Mouse (Mus musculus) liver, embryonic 14.5 days (tissue): ENCODE measurements around the gene Spocd1. TPM values are rescaled to one million over a fixed set of nuclear protein-coding genes. Genes with fewer than 3 reads are reported as not detected.

Experiments
- ATAC-seq: fragments of 200-750 bp; cut with Nextera tagmentation; 2 replicates; pipeline ENCODE4 v1.8.0; 2017; ENCODE audit warnings: moderate number of reproducible peaks, mild to moderate bottlenecking, moderate library complexity; ENCODE audit not compliant: insufficient read depth
- DNase-seq, 3 experiments: peaks; one replicate each; pipeline ENCODE4 v3.0.0-alpha.2; 2012 to 2013; ENCODE audit warnings: low read depth in 3 of 3, low spot score in 3 of 3
- H3K27ac ChIP-seq: fragments of 300-500 bp; sonication (generic); 2 replicates; pipeline ENCODE4 v1.5.1; 2014; ENCODE audit warnings: moderate library complexity, mild to moderate bottlenecking, control low read depth, inconsistent platforms
- H3K27me3 ChIP-seq: fragments of 300-500 bp; sonication (generic); 2 replicates; pipeline ENCODE4 v1.6.1; 2014; ENCODE audit warnings: mild to moderate bottlenecking, low read length, moderate library complexity; ENCODE audit not compliant: control insufficient read depth, insufficient read depth
- H3K36me3 ChIP-seq: fragments of 300-500 bp; sonication (generic); replicated peaks from 2 replicates; pipeline ENCODE4 v1.6.1; 2014; ENCODE audit warnings: low read depth; ENCODE audit not compliant: control insufficient read depth, insufficient read depth
- H3K4me1 ChIP-seq, 2 experiments: fragments of 200-500 bp in 1 of 2; fragments of 300-500 bp in 1 of 2; sonication (generic) in 1 of 2; replicated peaks; 2 replicates each; pipeline ENCODE4 v1.6.1; 2012 to 2014; ENCODE audit warnings: antibody characterized with exemption in 1 of 2, inconsistent platforms in 1 of 2, low read length in 1 of 2; ENCODE audit not compliant: control insufficient read depth in 2 of 2, insufficient read depth in 2 of 2
- H3K4me2 ChIP-seq: fragments of 300-500 bp; sonication (generic); 2 replicates; pipeline ENCODE4 v1.6.1; 2014; ENCODE audit warnings: low read depth, mild to moderate bottlenecking, control low read depth, moderate library complexity
- H3K4me3 ChIP-seq, 2 experiments: fragments of 200-500 bp in 1 of 2; fragments of 300-500 bp in 1 of 2; sonication (generic) in 1 of 2; 2 replicates each; pipeline ENCODE4 v1.5.1; 2012 to 2014; ENCODE audit warnings: low read depth in 2 of 2, low read length in 2 of 2, mild to moderate bottlenecking in 2 of 2, control low read depth in 1 of 2, inconsistent platforms in 1 of 2, moderate library complexity in 1 of 2; ENCODE audit not compliant: insufficient read depth in 1 of 2
- H3K9ac ChIP-seq: fragments of 300-500 bp; sonication (generic); replicated peaks from 2 replicates; pipeline ENCODE4 v1.6.1; 2014; ENCODE audit warnings: mild to moderate bottlenecking, control low read depth, moderate library complexity
- H3K9me3 ChIP-seq: fragments of 300-500 bp; sonication (generic); 2 replicates; pipeline ENCODE4 v1.6.1; 2016; ENCODE audit warnings: low read length, mixed read lengths; ENCODE audit not compliant: control insufficient read depth
- CTCF ChIP-seq: IDR thresholded peaks from 2 replicates; pipeline ENCODE4 v1.5.1; 2016; ENCODE audit warnings: antibody characterized with exemption, low read depth, control low read depth
- EP300 ChIP-seq: IDR thresholded peaks from 2 replicates; pipeline ENCODE4 v1.6.1; 2016; ENCODE audit warnings: antibody characterized with exemption, low read depth
- WGBS: fragments of 180-500 bp; shearing (Covaris S2); extraction: QIAGEN DNeasy Blood & Tissue Kit; methylation state at CpG from one replicate; pipeline ENCODE4 v1.1.7; 2014; ENCODE audit not compliant: insufficient replicate concordance; 5-methylcytosine and 5-hydroxymethylcytosine counted together
- polyA plus RNA-seq, 2 experiments: library from polyadenylated mRNA; depleted of rRNA in 1 of 2; stranded (reverse) in 1 of 2; unstranded in 1 of 2; fragments of >200 nt; fragmentation: Nextera tagmentation in 1 of 2; extraction: Ambion mirVana in 1 of 2; gene quantifications; 2 replicates each; pipeline versions ENCODE4 v1.2.1 to v1.2.3; 2012 to 2014

The Spocd1 gene
- polyA plus RNA-seq, 2 experiments = 0.03 to 0.11 TPM

DNA sequence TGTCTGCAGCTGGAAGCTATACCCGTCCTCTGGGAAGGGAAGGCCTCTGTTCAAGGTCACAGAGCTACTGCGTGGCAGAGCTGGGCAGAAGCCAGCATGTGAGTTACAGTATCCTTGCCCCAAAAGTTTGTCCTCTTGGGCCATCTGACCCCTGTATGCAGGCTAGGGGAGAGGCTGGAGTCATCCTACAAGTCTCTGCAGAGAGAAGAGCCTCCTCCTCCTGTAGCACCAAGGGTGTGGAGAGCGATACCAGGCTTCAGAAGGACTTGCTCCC is 7.8 kb upstream of the Spocd1 start:
- no peaks in the 10 kb centered on the region; the same call in 1 of the 2 replicates for H3K27me3 ChIP-seq
- 60% methylated on average over 3 of the region's 3 CpGs for WGBS
- H3K27ac ChIP-seq = no peak overlapping the region
- DNase-seq (no peak), ATAC-seq (no peak)
- H3K4me2 ChIP-seq = no peak overlapping the region
- peaks cover under 1 to 3% of the 10 kb centered on the region in 2 experiments; a peak in 3 of 4 replicates for H3K4me1 ChIP-seq
- H3K36me3 ChIP-seq = no peaks in the 10 kb centered on the region
- TF ChIP-seq CTCF (no peak), EP300 (no peak)
- no peak overlapping the region for H3K9ac ChIP-seq
- H3K9me3 ChIP-seq = no peaks in the 10 kb centered on the region
- no peak overlapping the region for H3K4me3 ChIP-seq

- TF ChIP-seq EP300 (no peak), CTCF (no peak)
- H3K36me3 ChIP-seq = no peaks in the 10 kb centered on the region
- WGBS = 59% methylated on average over 8 of the region's 8 CpGs
- no peak overlapping the region for H3K4me3 ChIP-seq
- H3K27me3 ChIP-seq = no peaks in the 10 kb centered on the region
- no peak overlapping the region for H3K4me2 ChIP-seq
- DNase-seq (no peak), ATAC-seq (no peak)
- peaks cover 5 to 7% of the 10 kb centered on the region in 2 experiments for H3K4me1 ChIP-seq
- no peaks in the 10 kb centered on the region for H3K9me3 ChIP-seq
- no peak overlapping the region for H3K9ac ChIP-seq
- no peak overlapping the region for H3K27ac ChIP-seq
Observed at GRCm38 (mm10) chr4:129924143-129924542, 4.9 kb upstream of the Spocd1 start.

DNA sequence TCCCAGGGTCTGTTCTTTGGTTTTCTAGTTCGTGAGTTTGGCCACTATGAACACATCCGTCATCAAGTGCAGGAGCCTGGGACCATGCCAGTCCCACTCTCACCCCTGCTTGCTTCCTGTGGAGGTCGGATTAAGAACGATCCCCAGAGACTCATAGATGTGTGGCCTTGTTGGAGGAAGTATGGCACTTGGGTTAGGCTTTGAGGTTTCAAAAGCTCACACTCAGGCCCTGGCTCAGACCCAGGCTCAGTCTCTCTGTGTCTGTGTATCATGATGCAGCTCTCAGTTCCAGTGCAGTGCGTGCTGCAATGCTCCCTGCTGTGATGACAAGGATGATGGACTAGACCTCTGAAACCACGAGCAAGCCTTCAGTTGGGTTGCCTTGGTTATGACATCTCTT is 4.4 kb upstream of the Spocd1 start:
- WGBS = 25% methylated on average over 6 of the region's 6 CpGs
- Histone ChIP-seq H3K4me1 (peaks cover 5 to 7% of the 10 kb centered on the region in 2 experiments), H3K4me2 (no peak overlapping the region), H3K36me3 (no peaks in the 10 kb centered on the region), H3K4me3 (no peak overlapping the region), H3K9me3 (no peaks in the 10 kb centered on the region), H3K9ac (no peak overlapping the region), H3K27me3 (no peaks in the 10 kb centered on the region), H3K27ac (no peak overlapping the region)
- ATAC-seq (no peak), DNase-seq (no peak)
- TF ChIP-seq CTCF = no peak
- TF ChIP-seq EP300 = no peak

DNA sequence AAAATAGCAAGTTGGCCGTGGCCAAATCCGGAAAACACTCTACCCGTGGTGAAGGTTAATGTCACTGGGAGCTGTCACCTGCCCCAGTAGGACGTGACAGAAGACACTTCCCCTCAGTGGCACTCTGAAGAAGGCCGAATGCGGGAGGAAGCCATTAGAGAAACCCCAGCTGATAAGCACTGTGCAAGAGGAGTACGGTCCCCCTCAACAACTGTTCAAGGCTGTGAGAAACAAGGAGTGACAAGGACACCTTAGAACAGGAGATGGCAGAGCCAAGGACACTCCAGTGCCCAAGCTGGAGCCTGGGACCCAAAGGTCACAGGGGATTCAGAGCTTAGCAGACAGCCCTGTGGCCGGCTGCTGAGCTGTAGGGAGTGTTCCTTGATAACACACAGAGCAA is 2.5 kb upstream of the Spocd1 start:
- H3K4me2 ChIP-seq = no peak overlapping the region
- H3K9me3 ChIP-seq = no peaks in the 10 kb centered on the region
- 5% methylated on average over 8 of the region's 8 CpGs for WGBS
- H3K4me1 ChIP-seq = peaks cover 4 to 5% of the 10 kb centered on the region in 2 experiments; a peak in 3 of 4 replicates
- ATAC-seq = no peak
- H3K27ac ChIP-seq = no peak overlapping the region
- DNase-seq = no peak
- H3K4me3 ChIP-seq = no peak overlapping the region
- H3K9ac ChIP-seq = no peak overlapping the region
- no peaks in the 10 kb centered on the region for H3K36me3 ChIP-seq
- no peak for TF ChIP-seq EP300
- no peak for TF ChIP-seq CTCF
- no peaks in the 10 kb centered on the region for H3K27me3 ChIP-seq

- TF ChIP-seq CTCF (no peak), EP300 (no peak)
- ATAC-seq (no peak), DNase-seq (no peak)
- Histone ChIP-seq H3K4me2 (no peak overlapping the region), H3K4me1 (peaks cover 4 to 5% of the 10 kb centered on the region in 2 experiments; a peak in 3 of 4 replicates), H3K27me3 (no peaks in the 10 kb centered on the region), H3K27ac (no peak overlapping the region), H3K36me3 (no peaks in the 10 kb centered on the region), H3K4me3 (no peak overlapping the region), H3K9me3 (no peaks in the 10 kb centered on the region), H3K9ac (no peak overlapping the region)
- WGBS = 50% methylated on average over 3 of the region's 3 CpGs
Observed at GRCm38 (mm10) chr4:129927091-129927490, 2.0 kb upstream of the Spocd1 start.
